Mouse (Mus musculus) kidney, postnatal 0 days (tissue): ENCODE results near the gene Pdcd1. TPM values are rescaled to one million over a fixed set of nuclear protein-coding genes. Genes with fewer than 3 reads are reported as not detected.

Experiments
- ATAC-seq: fragments of 200-750 bp; cut with Nextera tagmentation; replicated peaks from 2 replicates; pipeline ENCODE4 v1.8.0; 2017; ENCODE audit warnings: low read depth, moderate number of reproducible peaks, moderate TSS enrichment, moderate library complexity; ENCODE audit not compliant: low FRiP score
- DNase-seq: peaks from one replicate; pipeline ENCODE4 v3.0.0-alpha.2; 2016; ENCODE audit warnings: low spot score
- H3K27ac ChIP-seq: fragments of 300-500 bp; sonication (generic); 2 replicates; pipeline ENCODE4 v1.5.1; 2014; ENCODE audit warnings: mild to moderate bottlenecking
- H3K27me3 ChIP-seq: fragments of 300-500 bp; sonication (generic); 2 replicates; pipeline ENCODE4 v1.6.1; 2014; ENCODE audit warnings: low read length, mixed read lengths; ENCODE audit not compliant: insufficient read depth
- H3K36me3 ChIP-seq: fragments of 300-500 bp; sonication (generic); 2 replicates; pipeline ENCODE4 v1.6.1; 2014; ENCODE audit warnings: low read length, mixed read lengths; ENCODE audit not compliant: insufficient read depth
- H3K4me1 ChIP-seq: fragments of 300-500 bp; sonication (generic); replicated peaks from 2 replicates; pipeline ENCODE4 v1.6.1; 2014; ENCODE audit warnings: antibody characterized with exemption, low read length, mixed read lengths; ENCODE audit not compliant: insufficient read depth
- H3K4me2 ChIP-seq: fragments of 300-500 bp; sonication (generic); 2 replicates; pipeline ENCODE4 v1.6.1; 2014; ENCODE audit warnings: mild to moderate bottlenecking, low read length, moderate library complexity, mixed read lengths
- H3K4me3 ChIP-seq: fragments of 300-500 bp; sonication (generic); replicated peaks from 2 replicates; pipeline ENCODE4 v1.5.1; 2014; ENCODE audit warnings: low read depth, low read length
- H3K9ac ChIP-seq: fragments of 300-500 bp; sonication (generic); 2 replicates; pipeline ENCODE4 v1.6.1; 2014; ENCODE audit warnings: low read depth, low read length
- H3K9me3 ChIP-seq: fragments of 300-500 bp; sonication (generic); replicated peaks from 2 replicates; pipeline ENCODE4 v1.6.1; 2016; ENCODE audit warnings: low read length, inconsistent platforms, mixed read lengths
- CTCF ChIP-seq: IDR thresholded peaks from 2 replicates; pipeline ENCODE4 v1.5.1; 2016; ENCODE audit warnings: antibody characterized with exemption, low read depth, mild to moderate bottlenecking, moderate library complexity
- WGBS: fragments of 180-500 bp; shearing (Covaris S2); extraction: QIAGEN DNeasy Blood & Tissue Kit; methylation state at CpG from one replicate; pipeline ENCODE4 v1.1.7; 2014; 5-methylcytosine and 5-hydroxymethylcytosine counted together
- polyA plus RNA-seq: library from polyadenylated mRNA; unstranded; fragments of >200 nt; fragmentation: Nextera tagmentation; extraction: Ambion mirVana; gene quantifications from 2 replicates; pipeline ENCODE4 v1.2.1, GENCODE M21; 2015

Pdcd1 gene
- polyA plus RNA-seq, 1 experiment from 2014 or later, result not detected

DNA sequence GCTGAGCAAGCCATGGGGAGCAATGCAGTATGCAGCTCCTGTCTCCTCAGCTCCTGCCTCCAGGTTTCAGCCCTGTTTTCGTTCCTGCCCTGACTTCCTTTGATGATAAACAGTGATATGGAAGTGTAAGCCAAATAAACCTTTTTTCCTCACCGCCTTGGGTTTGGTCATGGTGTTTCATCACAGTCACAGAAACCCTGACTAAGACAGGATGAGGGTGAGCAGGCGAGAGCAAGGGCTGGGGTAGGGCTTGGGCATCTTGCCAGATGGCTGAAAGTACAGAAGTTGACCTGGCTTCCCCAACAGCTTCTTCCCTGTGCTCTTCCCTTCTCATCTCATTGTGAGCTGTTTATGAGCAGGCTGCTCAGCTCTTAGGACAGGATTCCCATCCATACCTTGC is 3.6 kb upstream of the Pdcd1 start:
- Histone ChIP-seq H3K4me3 (no peak overlapping the region), H3K27ac (no peak overlapping the region), H3K9ac (no peak overlapping the region), H3K4me1 (no peaks in the 10 kb centered on the region), H3K4me2 (no peak overlapping the region), H3K27me3 (no peaks in the 10 kb centered on the region), H3K36me3 (no peaks in the 10 kb centered on the region), H3K9me3 (no peaks in the 10 kb centered on the region)
- WGBS, result 48% methylated on average over 3 of the region's 3 CpGs
- TF ChIP-seq CTCF, result no peak
- DNase-seq (no peak), ATAC-seq (no peak)

GRCm38 (mm10) chr1:94054481-94054880 is 2.1 kb upstream of the Pdcd1 start:
- 63% methylated on average over 1 of the region's 1 CpGs for WGBS
- TF ChIP-seq CTCF, result no peak
- Histone ChIP-seq H3K4me3 (no peak overlapping the region), H3K36me3 (no peaks in the 10 kb centered on the region), H3K9me3 (no peaks in the 10 kb centered on the region), H3K4me2 (no peak overlapping the region), H3K27ac (no peak overlapping the region), H3K27me3 (no peaks in the 10 kb centered on the region), H3K4me1 (no peaks in the 10 kb centered on the region), H3K9ac (no peak overlapping the region)
- ATAC-seq, result no peak
- no peak for DNase-seq

GRCm38 (mm10) chr1:94053530-94054216 is 1.3 kb upstream of the Pdcd1 start:
- Histone ChIP-seq H3K4me1 (no peaks in the 10 kb centered on the region), H3K4me2 (no peak overlapping the region), H3K36me3 (no peaks in the 10 kb centered on the region), H3K9me3 (no peaks in the 10 kb centered on the region), H3K27ac (no peak overlapping the region), H3K9ac (no peak overlapping the region), H3K27me3 (no peaks in the 10 kb centered on the region), H3K4me3 (no peak overlapping the region)
- ATAC-seq (no peak), DNase-seq (no peak)
- WGBS, result 73% methylated on average over 7 of the region's 7 CpGs
- TF ChIP-seq CTCF, result no peak

DNA sequence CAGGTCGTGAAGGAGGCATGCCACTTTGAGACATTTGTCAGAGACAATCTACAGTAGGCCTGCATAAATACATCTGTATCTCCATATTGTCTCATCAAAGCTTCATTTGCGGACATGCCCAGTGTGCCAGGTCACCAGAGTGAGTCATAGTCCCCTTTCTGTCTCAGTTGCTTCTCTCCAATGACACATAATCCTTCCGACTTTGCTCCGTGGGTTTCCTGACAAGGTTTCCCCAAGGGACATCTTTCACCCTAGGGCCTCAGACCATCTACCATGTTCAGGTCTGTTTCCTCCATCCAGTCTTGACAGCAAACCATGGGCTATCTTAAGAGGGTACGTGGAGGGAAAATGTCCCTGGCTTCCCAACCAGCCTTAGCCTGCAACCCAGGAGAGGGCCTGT is 1.2 kb downstream of the Pdcd1 start:
- Histone ChIP-seq H3K27ac (no peak overlapping the region), H3K9me3 (no peaks in the 10 kb centered on the region), H3K4me3 (no peak overlapping the region), H3K4me1 (no peaks in the 10 kb centered on the region), H3K9ac (no peak overlapping the region), H3K4me2 (no peak overlapping the region), H3K27me3 (no peaks in the 10 kb centered on the region), H3K36me3 (no peaks in the 10 kb centered on the region)
- no peak for ATAC-seq
- TF ChIP-seq CTCF, result no peak
- DNase-seq, result no peak
- 83% methylated on average over 5 of the region's 5 CpGs for WGBS

- H3K27me3 ChIP-seq, result no peaks in the 10 kb centered on the region
- DNase-seq (no peak), ATAC-seq (no peak)
- H3K4me3 ChIP-seq, result no peak overlapping the region
- TF ChIP-seq CTCF, result no peak
- no peak overlapping the region for H3K27ac ChIP-seq
- H3K4me1 ChIP-seq, result no peaks in the 10 kb centered on the region
- no peak overlapping the region for H3K9ac ChIP-seq
- WGBS, result 65% methylated on average over 4 of the region's 4 CpGs
- H3K4me2 ChIP-seq, result no peak overlapping the region
- H3K36me3 ChIP-seq, result no peaks in the 10 kb centered on the region
- H3K9me3 ChIP-seq, result no peaks in the 10 kb centered on the region
These were observed 5.8 kb downstream of the Pdcd1 start for GRCm38 (mm10) chr1:94046544-94046943.

- TF ChIP-seq CTCF, result no peak
- no peaks in the 10 kb centered on the region for H3K9me3 ChIP-seq
These were observed 6.8 kb downstream of the Pdcd1 start for GRCm38 (mm10) chr1:94045559-94045958.

GRCm38 (mm10) chr1:94040391-94040790 is 12.0 kb downstream of the Pdcd1 start:
- ATAC-seq, result no peak
- H3K36me3 ChIP-seq, result no peaks in the 10 kb centered on the region
- 86% methylated on average over 2 of the region's 2 CpGs for WGBS
- no peaks in the 10 kb centered on the region for H3K27me3 ChIP-seq
- no peak overlapping the region for H3K27ac ChIP-seq
- DNase-seq, result no peak
- H3K9ac ChIP-seq, result no peak overlapping the region
- no peak for TF ChIP-seq CTCF
- no peak overlapping the region for H3K4me3 ChIP-seq
- no peak overlapping the region for H3K4me2 ChIP-seq
- no peaks in the 10 kb centered on the region for H3K4me1 ChIP-seq
- no peaks in the 10 kb centered on the region for H3K9me3 ChIP-seq

More at GRCm38 (mm10) chr1:94045559-94045958, 6.8 kb downstream of the Pdcd1 start:
- H3K9ac ChIP-seq, result no peak overlapping the region
- no peak overlapping the region for H3K4me3 ChIP-seq
- 40% methylated on average over 3 of the region's 3 CpGs for WGBS
- ATAC-seq (no peak), DNase-seq (no peak)
- H3K4me1 ChIP-seq, result no peaks in the 10 kb centered on the region
- no peak overlapping the region for H3K27ac ChIP-seq
- H3K4me2 ChIP-seq, result no peak overlapping the region
- no peaks in the 10 kb centered on the region for H3K27me3 ChIP-seq
- no peaks in the 10 kb centered on the region for H3K36me3 ChIP-seq
